Mouse (Mus musculus) MEL (cell line): ENCODE results near the gene Asb16. TPM values are rescaled to one million over a fixed set of nuclear protein-coding genes. Genes with fewer than 3 reads are reported as not detected.

Experiments used
- DNase-seq: peaks from one replicate; pipeline ENCODE4 v3.0.0; 2011; ENCODE audit warnings: low read depth, low spot score
- H3K27ac ChIP-seq: 2 replicates; pipeline ENCODE4 v1.5.1; 2012; ENCODE audit warnings: low read depth, mild to moderate bottlenecking, control low read depth, low read length, moderate library complexity; ENCODE audit not compliant: control insufficient read depth
- H3K27me3 ChIP-seq, 2 experiments: fragments of 150-350 bp in 1 of 2; sonication (generic) in 1 of 2; 2 replicates each; pipeline ENCODE4 v1.6.1; 2012; ENCODE audit warnings: low read length in 2 of 2, mild to moderate bottlenecking in 2 of 2, improper control_type of control experiment in 1 of 2, moderate library complexity in 1 of 2; ENCODE audit not compliant: insufficient read depth in 2 of 2, control insufficient read depth in 1 of 2
- H3K36me3 ChIP-seq, 2 experiments: 2 replicates each; pipeline ENCODE4 v1.6.1; 2012 to 2014; ENCODE audit warnings: low read length in 2 of 2, improper control_type of control experiment in 1 of 2, inconsistent platforms in 1 of 2, mild to moderate bottlenecking in 1 of 2; ENCODE audit not compliant: insufficient read depth in 2 of 2, control insufficient read depth in 1 of 2
- H3K4me1 ChIP-seq, 2 experiments: fragments of 150-350 bp in 1 of 2; sonication (generic) in 1 of 2; 2 replicates each; pipeline ENCODE4 v1.6.1; 2012; ENCODE audit warnings: low read length in 2 of 2, improper control_type of control experiment in 1 of 2, mild to moderate bottlenecking in 1 of 2; ENCODE audit not compliant: insufficient read depth in 2 of 2, control insufficient read depth in 1 of 2
- H3K4me3 ChIP-seq, 2 experiments: fragments of 150-350 bp in 1 of 2; sonication (generic) in 1 of 2; 2 replicates each; pipeline ENCODE4 v1.5.1; 2012; ENCODE audit warnings: low read depth in 2 of 2, low read length in 2 of 2, mild to moderate bottlenecking in 2 of 2, moderate library complexity in 2 of 2, control low read depth in 1 of 2, improper control_type of control experiment in 1 of 2; ENCODE audit not compliant: control insufficient read depth in 1 of 2, insufficient read depth in 1 of 2
- H3K79me2 ChIP-seq: 2 replicates; pipeline ENCODE4 v1.6.1; 2012; ENCODE audit warnings: mild to moderate bottlenecking, low read length, moderate library complexity; ENCODE audit not compliant: control insufficient read depth, poor library complexity, insufficient read depth
- H3K9ac ChIP-seq: 2 replicates; pipeline ENCODE4 v1.6.1; 2012; ENCODE audit warnings: low read depth, mild to moderate bottlenecking, control low read depth, low read length, moderate library complexity; ENCODE audit not compliant: control insufficient read depth, poor library complexity, severe bottlenecking
- H3K9me3 ChIP-seq: fragments of 150-350 bp; sonication (generic); replicated peaks from 2 replicates; pipeline ENCODE4 v1.6.1; 2012; ENCODE audit warnings: mild to moderate bottlenecking, low read length, improper control_type of control experiment, moderate library complexity; ENCODE audit not compliant: insufficient read depth
- BHLHE40 ChIP-seq: IDR thresholded peaks from 2 replicates; pipeline ENCODE4 v1.6.1; 2012; ENCODE audit warnings: low read depth, mild to moderate bottlenecking, inconsistent platforms, low read length, improper control_type of control experiment, borderline replicate concordance
- CHD1 ChIP-seq: IDR thresholded peaks from 2 replicates; pipeline ENCODE4 v1.6.1; 2012; ENCODE audit warnings: low read depth, mild to moderate bottlenecking, inconsistent platforms, low read length, improper control_type of control experiment
- CHD2 ChIP-seq: IDR thresholded peaks from 2 replicates; pipeline ENCODE4 v1.6.1; 2011; ENCODE audit warnings: low read length, improper control_type of control experiment
- CTCF ChIP-seq, 3 experiments: IDR thresholded peaks in 2 of 3; conservative IDR thresholded peaks in 1 of 3; 2 replicates each; pipeline ENCODE4 v1.5.1; 2011 to 2012; ENCODE audit warnings: low read length in 3 of 3, low read depth in 2 of 3, mild to moderate bottlenecking in 2 of 3, improper control_type of control experiment in 1 of 3, inconsistent platforms in 1 of 3, mixed read lengths in 1 of 3, moderate library complexity in 1 of 3; ENCODE audit not compliant: control insufficient read depth in 1 of 3, insufficient read depth in 1 of 3, poor library complexity in 1 of 3, severe bottlenecking in 1 of 3
- EP300 ChIP-seq, 2 experiments: IDR thresholded peaks; 2 replicates each; pipeline ENCODE4 v1.6.1; 2011; ENCODE audit warnings: improper control_type of control experiment in 2 of 2, low read length in 2 of 2, low read depth in 1 of 2, mild to moderate bottlenecking in 1 of 2
- GABPA ChIP-seq: IDR thresholded peaks from 2 replicates; pipeline ENCODE4 v1.6.1; 2012; ENCODE audit warnings: low read depth, mild to moderate bottlenecking, inconsistent platforms, low read length, improper control_type of control experiment, moderate library complexity
- GATA1 ChIP-seq: IDR thresholded peaks from 2 replicates; pipeline ENCODE4 v1.6.1; 2011; ENCODE audit warnings: low read depth, low read length, improper control_type of control experiment
- HCFC1 ChIP-seq: IDR thresholded peaks from 2 replicates; pipeline ENCODE4 v1.6.1; 2012; ENCODE audit warnings: low read depth, mild to moderate bottlenecking, inconsistent platforms, low read length, improper control_type of control experiment, moderate library complexity
- KAT2A ChIP-seq: conservative IDR thresholded peaks from 2 replicates; pipeline ENCODE4 v1.6.1; 2012; ENCODE audit warnings: low read depth, low read length, improper control_type of control experiment, inconsistent platforms
- MAX ChIP-seq: IDR thresholded peaks from 2 replicates; pipeline ENCODE4 v1.6.1; 2011; ENCODE audit warnings: low read length, improper control_type of control experiment
- MAZ ChIP-seq: IDR thresholded peaks from 2 replicates; pipeline ENCODE4 v1.6.1; 2012; ENCODE audit warnings: low read depth, mild to moderate bottlenecking, inconsistent platforms, low read length, improper control_type of control experiment
- MXI1 ChIP-seq: IDR thresholded peaks from 2 replicates; pipeline ENCODE4 v1.6.1; 2011; ENCODE audit warnings: mild to moderate bottlenecking, low read depth, low read length, improper control_type of control experiment
- MYB ChIP-seq: IDR thresholded peaks from 2 replicates; pipeline ENCODE4 v1.6.1; 2011; ENCODE audit warnings: mild to moderate bottlenecking, low read depth, low read length, improper control_type of control experiment
- MYC ChIP-seq: IDR thresholded peaks from 2 replicates; pipeline ENCODE4 v1.6.1; 2011; ENCODE audit warnings: low read depth, mild to moderate bottlenecking, low read length, improper control_type of control experiment, moderate library complexity
- NELFE ChIP-seq: IDR thresholded peaks from 2 replicates; pipeline ENCODE4 v1.6.1; 2011; ENCODE audit warnings: low read depth, low read length, improper control_type of control experiment
- POLR2A ChIP-seq, 2 experiments: IDR thresholded peaks; 2 replicates each; pipeline ENCODE4 v1.6.1; 2011 to 2012; ENCODE audit warnings: low read length in 2 of 2, mild to moderate bottlenecking in 2 of 2, control low read depth in 1 of 2, improper control_type of control experiment in 1 of 2, low read depth in 1 of 2, moderate library complexity in 1 of 2; ENCODE audit not compliant: control insufficient read depth in 1 of 2, insufficient read depth in 1 of 2, poor library complexity in 1 of 2
- POLR2AphosphoS2 ChIP-seq: IDR thresholded peaks from 2 replicates; pipeline ENCODE4 v1.6.1; 2011; ENCODE audit warnings: low read length, improper control_type of control experiment
- POLR2AphosphoS5 ChIP-seq: IDR thresholded peaks from 2 replicates; pipeline ENCODE4 v1.6.1; 2012; ENCODE audit warnings: low read depth, borderline replicate concordance, mild to moderate bottlenecking, inconsistent platforms, low read length, moderate library complexity, mixed read lengths
- RAD21 ChIP-seq: IDR thresholded peaks from 2 replicates; pipeline ENCODE4 v1.6.1; 2011; ENCODE audit warnings: mild to moderate bottlenecking, low read depth, low read length, improper control_type of control experiment
- SIN3A ChIP-seq: IDR thresholded peaks from 2 replicates; pipeline ENCODE4 v1.6.1; 2012; ENCODE audit warnings: low read length, improper control_type of control experiment, inconsistent platforms
- SMC3 ChIP-seq: IDR thresholded peaks from 2 replicates; pipeline ENCODE4 v1.6.1; 2011; ENCODE audit warnings: low read depth, low read length, improper control_type of control experiment
- TBP ChIP-seq: IDR thresholded peaks from 2 replicates; pipeline ENCODE4 v1.8.0; 2011; ENCODE audit warnings: low read depth, low read length, improper control_type of control experiment
- TCF12 ChIP-seq: IDR thresholded peaks from 2 replicates; pipeline ENCODE4 v1.6.1; 2014; ENCODE audit warnings: low read depth, mild to moderate bottlenecking, inconsistent platforms, low read length, improper control_type of control experiment, moderate library complexity
- UBTF ChIP-seq: IDR thresholded peaks from 2 replicates; pipeline ENCODE4 v1.6.1; 2012; ENCODE audit warnings: low read depth, mild to moderate bottlenecking, inconsistent platforms, low read length, improper control_type of control experiment, moderate library complexity, borderline replicate concordance; ENCODE audit not compliant: insufficient read depth
- USF2 ChIP-seq, 2 experiments: IDR thresholded peaks; 2 replicates each; pipeline ENCODE4 v1.6.1; 2011 to 2012; ENCODE audit warnings: improper control_type of control experiment in 2 of 2, low read length in 2 of 2, borderline replicate concordance in 1 of 2, inconsistent platforms in 1 of 2, low read depth in 1 of 2, mild to moderate bottlenecking in 1 of 2; ENCODE audit not compliant: insufficient read depth in 1 of 2
- ZC3H11A ChIP-seq: IDR thresholded peaks from 2 replicates; pipeline ENCODE4 v1.6.1; 2012; ENCODE audit warnings: low read depth, mild to moderate bottlenecking, inconsistent platforms, low read length, improper control_type of control experiment
- ZKSCAN1 ChIP-seq: IDR thresholded peaks from 2 replicates; pipeline ENCODE4 v1.6.1; 2012; ENCODE audit warnings: low read depth, mild to moderate bottlenecking, inconsistent platforms, low read length, improper control_type of control experiment, moderate library complexity
- ZMIZ1 ChIP-seq: IDR thresholded peaks from 2 replicates; pipeline ENCODE4 v1.6.1; 2012; ENCODE audit warnings: low read depth, mild to moderate bottlenecking, inconsistent platforms, low read length, improper control_type of control experiment, moderate library complexity
- ZNF384 ChIP-seq: IDR thresholded peaks from 2 replicates; pipeline ENCODE4 v1.6.1; 2012; ENCODE audit warnings: low read depth, mild to moderate bottlenecking, inconsistent platforms, low read length, improper control_type of control experiment
- polyA plus RNA-seq, 2 experiments: library from polyadenylated mRNA; stranded (reverse) in 1 of 2; unstranded in 1 of 2; fragments of >175 nt in 1 of 2; fragments of >200 nt in 1 of 2; gene quantifications; 2 replicates each; pipeline versions ENCODE4 v1.2.1 to v1.2.4; 2012; ENCODE audit warnings: low replicate concordance in 2 of 2, low read depth in 1 of 2; ENCODE audit not compliant: insufficient read length in 2 of 2, insufficient read depth in 1 of 2, missing spikeins in 1 of 2
- total RNA-seq: library from RNA; depleted of rRNA; stranded (reverse); fragments of 300-350 nt; gene quantifications from 2 replicates; pipeline ENCODE4 v1.2.3, GENCODE M21; 2012

Asb16 gene
- total and polyA plus RNA-seq, 3 experiments, result 4.4 to 8.5 TPM; not detected in 1

DNA sequence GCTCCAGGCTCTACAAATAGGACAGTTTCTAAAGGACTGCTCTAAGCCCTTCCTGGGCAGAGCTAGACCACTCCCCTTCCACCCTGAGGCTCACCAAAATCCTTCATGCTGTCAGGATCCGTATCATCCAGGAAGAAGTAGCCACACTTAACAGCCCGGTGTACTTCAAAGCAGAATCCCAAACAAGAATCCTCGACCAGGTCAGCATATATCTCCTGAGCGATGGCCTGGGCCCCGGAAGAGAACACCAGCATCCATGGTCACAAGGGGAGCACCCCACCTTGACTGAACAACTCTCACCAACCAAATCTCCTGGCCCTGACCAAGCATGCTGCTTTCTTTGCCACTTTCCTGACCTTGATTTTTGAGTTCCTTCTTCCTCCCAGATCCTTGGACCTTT, 25.9 kb downstream of the Asb16 start:
- Histone ChIP-seq H3K79me2 (peaks cover 24% of the 10 kb centered on the region), H3K36me3 (peaks cover 2 to 6% of the 10 kb centered on the region in 2 experiments; a peak in 3 of 4 replicates), H3K9ac (no peak overlapping the region), H3K27ac (no peak overlapping the region), H3K9me3 (no peaks in the 10 kb centered on the region), H3K27me3 (no peaks in the 10 kb centered on the region), H3K4me1 (peaks cover 0 to 10% of the 10 kb centered on the region in 2 experiments; a peak in 3 of 4 replicates), H3K4me3 (no peak overlapping the region)
- no peak for DNase-seq
- TF ChIP-seq UBTF (no peak), ZNF384 (no peak), ZKSCAN1 (no peak), ZMIZ1 (no peak)

DNA sequence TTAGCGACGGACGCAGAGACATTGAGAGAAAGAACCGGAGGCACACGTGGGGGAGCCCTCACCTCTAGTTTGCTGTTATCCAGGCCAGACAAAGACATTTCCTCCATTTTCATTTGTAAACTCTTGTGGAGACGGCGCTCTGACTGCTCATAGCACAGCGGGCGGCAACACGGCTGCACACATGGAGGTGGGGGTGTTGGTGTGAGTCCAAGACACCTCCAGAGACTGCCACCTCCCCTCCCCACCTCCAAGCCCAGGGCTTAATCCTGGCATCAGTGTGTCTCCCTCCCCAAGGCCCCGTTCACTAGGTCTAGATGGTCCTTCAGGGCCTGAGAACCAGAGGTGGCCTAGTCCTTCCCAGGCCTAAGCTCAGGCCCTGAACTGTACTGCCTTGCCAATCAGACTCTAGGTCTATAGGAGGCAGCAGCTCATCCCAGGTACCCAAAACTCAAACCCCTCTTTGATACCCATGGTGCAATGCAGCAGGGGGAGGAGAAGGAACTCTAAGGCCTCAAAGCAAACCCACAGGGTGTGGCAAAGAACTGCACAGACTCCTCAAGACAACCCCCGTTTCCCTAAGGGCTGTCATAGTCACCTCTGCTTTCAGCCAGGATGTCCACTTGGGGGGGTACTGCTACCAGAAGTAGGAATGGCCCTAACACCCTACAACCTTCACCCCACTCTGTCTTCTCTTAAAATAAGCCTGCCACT, 26.5 kb downstream of the Asb16 start:
- Histone ChIP-seq H3K4me3 (peak overlapping the region; percentile 77 to 84), H3K9me3 (no peaks in the 10 kb centered on the region), H3K79me2 (peaks cover 24% of the 10 kb centered on the region), H3K36me3 (peaks cover 2 to 9% of the 10 kb centered on the region in 2 experiments; a peak in 3 of 4 replicates), H3K27ac (peak overlapping the region; percentile 76), H3K4me1 (peaks cover 2 to 14% of the 10 kb centered on the region in 2 experiments; a peak in 3 of 4 replicates), H3K9ac (peak overlapping the region; percentile 71), H3K27me3 (no peaks in the 10 kb centered on the region)
- peak; percentile 91 for DNase-seq
- no peak for TF ChIP-seq EP300 (IDR thresholded peaks at IDR 0.05; ENCODE audit: low read depth in 1 of 2, low read length in 2 of 2)
- TF ChIP-seq SMC3, result peak; percentile 49
- TF ChIP-seq RAD21, result peak; percentile 40
- peak; percentile 82 for TF ChIP-seq NELFE
- no peak for TF ChIP-seq CHD1
- TF ChIP-seq MYB, result no peak
- no peak; the same call in 1 of the 2 replicates for TF ChIP-seq TCF12
- TF ChIP-seq ZC3H11A, result no peak
- no peak for TF ChIP-seq GABPA
- peak; percentile 40; the same call in 1 of the 2 replicates for TF ChIP-seq KAT2A
- TF ChIP-seq POLR2A (IDR thresholded peaks at IDR 0.05; ENCODE audit: control insufficient read depth in 1 of 2, insufficient read depth in 1 of 2, low read depth in 1 of 2, low read length in 2 of 2, poor library complexity in 1 of 2), result peak; percentile 41 to 87; a peak in 3 of 4 replicates
- peak; percentile 85 for TF ChIP-seq SIN3A
- peak; percentile 93 for TF ChIP-seq ZMIZ1
- peak; percentile 82 for TF ChIP-seq MAZ
- TF ChIP-seq GATA1, result no peak
- TF ChIP-seq USF2 (IDR thresholded peaks at IDR 0.05; ENCODE audit: borderline replicate concordance in 1 of 2, insufficient read depth in 1 of 2, low read depth in 1 of 2, low read length in 2 of 2), result no peak
- TF ChIP-seq POLR2AphosphoS2, result peak; percentile 83
- no peak for TF ChIP-seq POLR2AphosphoS5
- peak; percentile 83 for TF ChIP-seq HCFC1
- peak; percentile 38 for TF ChIP-seq MXI1
- TF ChIP-seq TBP, result peak; percentile 94
- peak; percentile 27; the same call in 1 of the 2 replicates for TF ChIP-seq MAX
- peak; percentile 32; the same call in 1 of the 2 replicates for TF ChIP-seq BHLHE40
- 0 out of 2 replicates have a peak, but pooled peaks have one; percentile 58 for TF ChIP-seq MYC
- peak in 2 of 3 experiments; percentile 28 to 42; a peak in 3 of 6 replicates for TF ChIP-seq CTCF (IDR thresholded peaks at IDR 0.05 in 2 of 3, conservative IDR thresholded peaks at IDR 0.05 in 1 of 3; ENCODE audit: control insufficient read depth in 1 of 3, insufficient read depth in 1 of 3, low read depth in 2 of 3, low read length in 3 of 3, poor library complexity in 1 of 3, severe bottlenecking in 1 of 3)
- TF ChIP-seq CHD2, result no peak
